Comparison of ENCODE assay signal across 21 mouse cellular contexts in genomic region chr2:166418279-166418678, GRCm38 (mm10).
"Had no signal": no experiment of that assay in that cellular context is flagged by ENCODE, and none has a peak within 500 bp of the region (broad histone marks: within the 10 kb centered on the region; RNA-seq: fewer than 3 reads in every experiment).

No protein-coding gene starts in this region.

- H3K27ac ChIP-seq: kidney, embryonic 15.5 days; limb, embryonic 13.5 days; liver, embryonic 12.5 days; liver, embryonic 15.5 days; midbrain, embryonic 10.5 days; midbrain, embryonic 13.5 days; neural tube, embryonic 13.5 days; stomach, postnatal 0 days had no signal

- DNase-seq: kidney, adult 8-10 months; kidney, postnatal 10 days; kidney, postnatal 36 days; left cerebral cortex, postnatal 4 days; liver; lung, adult 18-20 months; lung, postnatal 14 days; right cerebral cortex, postnatal 4 days; thymus, adult 2 months; thymus, postnatal 14 days; thymus, postnatal 4 days had no signal

- H3K9me3 ChIP-seq: kidney, embryonic 15.5 days; limb, embryonic 13.5 days; liver, embryonic 12.5 days; liver, embryonic 15.5 days; megakaryocyte, embryonic 14.5 days; midbrain, embryonic 10.5 days; midbrain, embryonic 13.5 days; neural tube, embryonic 13.5 days had no signal

- H3K27me3 ChIP-seq: limb, embryonic 13.5 days; liver, embryonic 12.5 days; liver, embryonic 15.5 days had no signal

- H3K4me3 ChIP-seq: kidney, embryonic 15.5 days; limb, embryonic 13.5 days; liver, embryonic 12.5 days; liver, embryonic 15.5 days; megakaryocyte, embryonic 14.5 days; midbrain, embryonic 10.5 days; midbrain, embryonic 13.5 days; myocyte; neural tube, embryonic 13.5 days had no signal

- H3K36me3 ChIP-seq: kidney, embryonic 15.5 days; limb, embryonic 13.5 days; liver, embryonic 12.5 days; liver, embryonic 15.5 days; midbrain, embryonic 10.5 days; midbrain, embryonic 13.5 days; neural tube, embryonic 13.5 days had no signal

- H3K4me1 ChIP-seq: liver, embryonic 12.5 days; liver, embryonic 15.5 days; megakaryocyte, embryonic 14.5 days had no signal

- H3K9ac ChIP-seq: kidney, embryonic 15.5 days; limb, embryonic 13.5 days; liver, embryonic 12.5 days; liver, embryonic 15.5 days; midbrain, embryonic 13.5 days; neural tube, embryonic 13.5 days had no signal
